Mouse (Mus musculus) embryonic fibroblast, embryonic 13.5 days (primary cell): Measurements from ENCODE around the gene Ugt1a5.

Experiments
- CTCF ChIP-seq: IDR thresholded peaks from 2 replicates; pipeline ENCODE4 v1.5.1; 2011; ENCODE audit warnings: mild to moderate bottlenecking, control low read depth, low read length, moderate library complexity, borderline replicate concordance; ENCODE audit not compliant: insufficient read depth
- POLR2A ChIP-seq: IDR thresholded peaks from 2 replicates; pipeline ENCODE4 v1.6.1; 2011; ENCODE audit warnings: low read depth, mild to moderate bottlenecking, control low read depth, low read length, moderate library complexity

DNA sequence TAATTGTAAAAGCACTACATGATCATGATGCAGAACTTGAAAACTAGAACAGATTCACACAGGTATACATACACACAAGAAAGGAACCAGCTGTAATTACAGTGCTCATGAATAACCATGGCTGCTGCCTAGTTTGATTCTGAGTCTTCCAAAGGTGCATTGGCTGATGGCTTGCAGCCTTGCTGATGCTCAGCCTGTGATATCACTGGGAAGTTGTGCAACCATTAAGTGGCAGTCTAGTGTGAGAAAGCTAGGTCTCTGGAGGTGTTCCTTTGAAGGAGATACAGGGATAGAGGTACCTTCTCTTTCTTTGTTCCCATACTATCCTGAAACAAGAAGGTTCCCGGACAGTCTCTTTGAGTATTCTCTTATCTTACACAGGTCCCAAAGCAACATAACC lies 53.2 kb downstream of the Ugt1a5 start:
- TF ChIP-seq POLR2A (no peak), CTCF (no peak)
